Mouse (Mus musculus): ENCODE measurements around the gene Rtn4rl1.

DNA sequence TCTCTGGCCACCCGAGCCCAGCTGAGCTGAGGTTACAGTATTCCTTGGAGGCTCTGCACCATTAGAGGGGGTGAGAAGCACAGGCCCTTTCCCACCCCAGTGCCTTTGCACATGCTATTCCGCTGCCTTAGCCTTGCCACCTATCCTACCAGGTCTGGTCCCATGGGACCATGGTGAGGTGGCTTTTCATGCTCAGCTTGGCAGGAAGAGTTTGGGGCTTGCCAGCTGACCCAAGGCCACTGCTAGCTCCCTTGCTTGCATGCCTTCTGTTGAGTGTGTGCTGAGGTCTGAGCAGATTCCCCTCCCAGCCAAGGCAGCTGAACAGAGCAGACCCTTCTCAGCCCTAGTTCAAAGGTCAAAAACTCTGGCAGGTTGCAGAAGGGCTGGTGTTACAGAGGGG is 67.4 kb downstream of the Rtn4rl1 start:
- TF ChIP-seq POLR2A (IDR thresholded peaks at IDR 0.05; ENCODE audit: low read depth, low read length) (no peak), CTCF (IDR thresholded peaks at IDR 0.05; ENCODE audit: extremely low read depth, insufficient read depth, insufficient read length, insufficient replicate concordance) (no peak)
